Mouse (Mus musculus) CH12.LX (cell line): ENCODE measurements around the gene Hemgn.

Source experiments
- BHLHE40 ChIP-seq: IDR thresholded peaks from 2 replicates; pipeline ENCODE4 v1.6.1; 2011; ENCODE audit warnings: mild to moderate bottlenecking, low read depth, low read length, improper control_type of control experiment
- CHD2 ChIP-seq: IDR thresholded peaks from 2 replicates; pipeline ENCODE4 v1.6.1; 2011; ENCODE audit warnings: low read length, improper control_type of control experiment
- CTCF ChIP-seq, 2 experiments: IDR thresholded peaks in 1 of 2; conservative IDR thresholded peaks in 1 of 2; 2 replicates each; pipeline ENCODE4 v1.5.1; 2011 to 2012; ENCODE audit warnings: low read depth in 2 of 2, low read length in 2 of 2, improper control_type of control experiment in 1 of 2, inconsistent platforms in 1 of 2, mild to moderate bottlenecking in 1 of 2, moderate library complexity in 1 of 2
- HCFC1 ChIP-seq: IDR thresholded peaks from 2 replicates; pipeline ENCODE4 v1.6.1; 2012; ENCODE audit warnings: low read depth, mild to moderate bottlenecking, inconsistent platforms, low read length, improper control_type of control experiment
- KAT2A ChIP-seq: IDR thresholded peaks from 2 replicates; pipeline ENCODE4 v1.6.1; 2012; ENCODE audit warnings: low read length, improper control_type of control experiment, inconsistent platforms; ENCODE audit not compliant: insufficient replicate concordance
- NRF1 ChIP-seq: IDR thresholded peaks from 2 replicates; pipeline ENCODE4 v1.6.1; 2014; ENCODE audit warnings: low read depth, mild to moderate bottlenecking, inconsistent platforms, low read length, improper control_type of control experiment, moderate library complexity
- POLR2A ChIP-seq: IDR thresholded peaks from 2 replicates; pipeline ENCODE4 v1.6.1; 2011; ENCODE audit warnings: low read depth, mild to moderate bottlenecking, improper control_type of control experiment, low read length
- SIN3A ChIP-seq: IDR thresholded peaks from 2 replicates; pipeline ENCODE4 v1.6.1; 2012; ENCODE audit warnings: low read length, improper control_type of control experiment, inconsistent platforms
- USF1 ChIP-seq: IDR thresholded peaks from 2 replicates; pipeline ENCODE4 v1.6.1; 2014; ENCODE audit warnings: low read depth, mild to moderate bottlenecking, inconsistent platforms, low read length, improper control_type of control experiment
- ZC3H11A ChIP-seq: IDR thresholded peaks from 2 replicates; pipeline ENCODE4 v1.6.1; 2012; ENCODE audit warnings: low read depth, mild to moderate bottlenecking, inconsistent platforms, low read length, improper control_type of control experiment
- ZKSCAN1 ChIP-seq: IDR thresholded peaks from 2 replicates; pipeline ENCODE4 v1.6.1; 2012; ENCODE audit warnings: low read depth, inconsistent platforms, low read length, improper control_type of control experiment, borderline replicate concordance
- ZNF384 ChIP-seq: IDR thresholded peaks from 2 replicates; pipeline ENCODE4 v1.6.1; 2012; ENCODE audit warnings: low read depth, low read length, improper control_type of control experiment, inconsistent platforms

DNA sequence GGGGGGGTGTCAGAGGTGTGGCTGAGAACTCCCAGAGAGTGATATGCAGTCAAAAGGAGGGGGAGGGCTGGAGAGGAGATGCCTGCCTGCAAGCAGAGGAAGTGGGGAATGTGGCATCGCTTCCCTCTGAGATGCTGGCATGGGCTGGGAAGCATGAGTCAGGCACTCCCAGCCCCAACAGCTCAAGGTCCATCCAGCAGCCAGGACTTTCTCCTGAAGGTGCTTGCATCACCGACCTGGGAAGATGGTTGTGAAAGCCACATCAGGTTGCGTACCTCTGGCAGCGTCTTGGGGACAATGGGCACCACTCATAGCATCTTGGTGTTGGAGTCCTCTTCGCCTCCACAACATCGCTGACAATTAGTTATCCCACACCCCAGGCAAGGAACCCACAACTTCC is 42.9 kb downstream of the Hemgn start:
- TF ChIP-seq NRF1 (no peak), ZNF384 (no peak), CTCF (conservative IDR thresholded peaks at IDR 0.05 in 1 of 2, IDR thresholded peaks at IDR 0.05 in 1 of 2; ENCODE audit: low read depth in 2 of 2, low read length in 2 of 2) (no peak), USF1 (no peak), BHLHE40 (no peak), POLR2A (no peak), HCFC1 (no peak), ZC3H11A (no peak), KAT2A (no peak), CHD2 (no peak), SIN3A (no peak), ZKSCAN1 (no peak)
